19 mouse cellular contexts compared by ENCODE assay signal in the genomic region with DNA sequence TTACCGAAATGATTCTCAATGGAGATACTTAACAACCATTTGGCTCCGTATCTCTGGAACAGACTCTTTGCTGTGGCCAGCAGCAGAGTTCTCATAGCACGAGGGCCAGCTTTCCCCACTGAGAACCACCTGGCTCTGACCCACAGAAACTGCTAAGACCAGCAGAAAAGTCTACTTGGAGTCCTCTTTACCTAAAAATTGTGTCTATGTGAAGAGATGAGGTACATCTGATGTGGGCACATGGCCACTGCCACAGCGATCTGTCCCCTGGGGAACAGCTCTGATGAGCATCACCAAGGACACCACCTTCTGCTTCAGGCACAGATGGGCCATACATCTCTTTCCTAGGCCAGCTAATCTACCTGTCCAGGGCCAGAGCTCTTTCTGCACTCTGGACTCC.
A peak's percentile ranks its signal among the peaks of the same experiment; 100 is the strongest.
DNase-seq lines count a peak whose midpoint lies in the region; TF ChIP-seq lines count a peak whose summit lies in the region.
"Had no signal": no experiment of that assay in that cellular context is flagged by ENCODE, and none has a peak within 500 bp of the region (broad histone marks: within the 10 kb centered on the region; RNA-seq: fewer than 3 reads in every experiment).

No protein-coding gene starts in this region.

- no peak overlapping the region for H3K27ac ChIP-seq in heart, embryonic 10.5 days
- H3K27ac ChIP-seq in heart, adult 2 months: no peak overlapping the region
- peak overlapping the region; percentile 65 for H3K27ac ChIP-seq in cerebellum, adult 2 months (ENCODE audit: insufficient read depth, low read length)
- H3K27ac ChIP-seq in left cerebral cortex, adult 2 months: no peak overlapping the region
- H3K27ac ChIP-seq: embryonic facial prominence, embryonic 13.5 days; forebrain, embryonic 12.5 days; hindbrain, embryonic 13.5 days; intestine, embryonic 15.5 days had no signal

- peak; percentile 55 for DNase-seq in heart, embryonic 10.5 days (ENCODE audit: low spot score)
- DNase-seq in heart, adult 2 months: no peak
- DNase-seq in cerebellum, adult 2 months: peak; percentile 76 to 88
- DNase-seq in cerebellum, postnatal 10 days: peak; percentile 52 to 65
- DNase-seq in right cerebral cortex, adult 18-20 months: no peak
- no peak for DNase-seq in T-cell, adult 2 months (ENCODE audit: low spot score)
- DNase-seq in left cerebral cortex, adult 2 months (ENCODE audit: extremely low spot score in 1 of 2, low spot score in 2 of 2): no peak
- DNase-seq: adrenal gland, adult 2 months; adrenal gland, postnatal 25 days; forebrain, postnatal 0 days; gastrocnemius, postnatal 14 days; heart, postnatal 10 days; kidney, adult 18-20 months had no signal

- H3K36me3 ChIP-seq in heart, embryonic 10.5 days: no peaks in the 10 kb centered on the region
- H3K36me3 ChIP-seq in heart, adult 2 months (ENCODE audit: control insufficient read depth, insufficient read depth, low read length): no peaks in the 10 kb centered on the region
- H3K36me3 ChIP-seq: embryonic facial prominence, embryonic 13.5 days; forebrain, embryonic 12.5 days; hindbrain, embryonic 13.5 days; intestine, embryonic 15.5 days had no signal

- TF ChIP-seq CTCF in heart, adult 2 months (IDR thresholded peaks at IDR 0.05): no peak
- TF ChIP-seq CTCF in cerebellum, adult 2 months (IDR thresholded peaks at IDR 0.05; ENCODE audit: borderline replicate concordance, insufficient read depth, low read depth, low read length): no peak; the same call in 1 of the 2 replicates
- no peak for TF ChIP-seq CTCF in left cerebral cortex, adult 2 months (IDR thresholded peaks at IDR 0.05)

- no peaks in the 10 kb centered on the region for H3K4me1 ChIP-seq in heart, embryonic 10.5 days
- H3K4me1 ChIP-seq in heart, adult 2 months (ENCODE audit: control insufficient read depth, insufficient read depth, low read length): no peaks in the 10 kb centered on the region
- H3K4me1 ChIP-seq in cerebellum, adult 2 months (ENCODE audit: control insufficient read depth, insufficient read depth, low read length): peaks cover 26% of the 10 kb centered on the region
- H3K4me1 ChIP-seq: embryonic facial prominence, embryonic 13.5 days; forebrain, embryonic 12.5 days; hindbrain, embryonic 13.5 days; intestine, embryonic 15.5 days had no signal

- no peak for TF ChIP-seq POLR2A in heart, adult 2 months (IDR thresholded peaks at IDR 0.05; ENCODE audit: insufficient read depth, low read depth, low read length)
- TF ChIP-seq POLR2A in cerebellum, adult 2 months (IDR thresholded peaks at IDR 0.05; ENCODE audit: borderline replicate concordance, insufficient read depth, low read length): no peak

- H3K27me3 ChIP-seq in heart, embryonic 10.5 days (ENCODE audit: insufficient read depth, poor library complexity, severe bottlenecking): no peaks in the 10 kb centered on the region
- no peaks in the 10 kb centered on the region for H3K27me3 ChIP-seq in heart, adult 2 months (ENCODE audit: control insufficient read depth, insufficient read depth, low read length)
- no peaks in the 10 kb centered on the region for H3K27me3 ChIP-seq in cerebellum, adult 2 months (ENCODE audit: control insufficient read depth, insufficient read depth, low read length)
- H3K27me3 ChIP-seq: CH12.LX; embryonic facial prominence, embryonic 13.5 days; forebrain, embryonic 12.5 days; hindbrain, embryonic 13.5 days; intestine, embryonic 15.5 days; Patski had no signal

- WGBS in heart, embryonic 10.5 days: 95% methylated on average over 4 of the region's 4 CpGs
- WGBS in heart, adult 2 months: 88% methylated on average over 4 of the region's 4 CpGs
- WGBS in cerebellum, adult 2 months: 10% methylated on average over 4 of the region's 4 CpGs

- no peak overlapping the region for H3K9ac ChIP-seq in heart, adult 2 months (ENCODE audit: low read depth, low read length)
- H3K9ac ChIP-seq: embryonic facial prominence, embryonic 13.5 days; forebrain, embryonic 12.5 days; forebrain, postnatal 0 days; hindbrain, embryonic 13.5 days; intestine, embryonic 15.5 days had no signal

- H3K4me3 ChIP-seq in heart, embryonic 10.5 days: no peak overlapping the region
- no peak overlapping the region for H3K4me3 ChIP-seq in heart, adult 2 months
- no peak overlapping the region for H3K4me3 ChIP-seq in cerebellum, adult 2 months (replicated peaks; ENCODE audit: insufficient read depth, low read depth, low read length)
- no peak overlapping the region for H3K4me3 ChIP-seq in left cerebral cortex, adult 2 months
- H3K4me3 ChIP-seq: embryonic facial prominence, embryonic 13.5 days; forebrain, embryonic 12.5 days; hindbrain, embryonic 13.5 days; intestine, embryonic 15.5 days had no signal

- H3K9me3 ChIP-seq in heart, embryonic 10.5 days: no peaks in the 10 kb centered on the region
- H3K9me3 ChIP-seq: forebrain, embryonic 12.5 days; hindbrain, embryonic 13.5 days; intestine, embryonic 15.5 days had no signal

- H3K79me2 ChIP-seq in heart, adult 2 months (replicated peaks; ENCODE audit: control insufficient read depth, insufficient read depth, low read length): no peaks in the 10 kb centered on the region

- no peak for TF ChIP-seq EP300 in heart, adult 2 months (IDR thresholded peaks at IDR 0.05; ENCODE audit: insufficient read depth, low read depth, low read length)

- intact Hi-C loops in heart, adult 2 months (cut with DNase I): no loop called here
- intact Hi-C loops in left cerebral cortex, adult 2 months (cut with DNase I): no loop called here

Comparison
In these comparisons a context has a peak if more than half of its experiments do, and no peak if none do; other contexts are left out.
1. DNase-seq: peak in heart, embryonic 10.5 days (single experiment), cerebellum, adult 2 months (2 of 2) and cerebellum, postnatal 10 days (2 of 2); none in heart, adult 2 months (0 of 2), right cerebral cortex, adult 18-20 months (single experiment), T-cell, adult 2 months (single experiment) and left cerebral cortex, adult 2 months (0 of 2).